8 mouse cellular contexts compared by ENCODE assay signal in genomic region chr8:105714139-105714538, GRCm38 (mm10). TPM values are rescaled to one million over a fixed set of nuclear protein-coding genes. Genes with fewer than 3 reads are reported as not detected.
A peak's percentile ranks its signal among the peaks of the same experiment; 100 is the strongest.
DNase-seq lines count a peak whose midpoint lies in the region; ATAC-seq and TF ChIP-seq lines count a peak whose summit lies in the region.

No protein-coding gene starts in this region.

- no peak for TF ChIP-seq EP300 in CH12.LX (IDR thresholded peaks at IDR 0.05; ENCODE audit: low read length)

- peaks cover 0 to 11% of the 10 kb centered on the region in 2 experiments for H3K36me3 ChIP-seq in CH12.LX (replicated peaks in 1 of 2; ENCODE audit: control insufficient read depth in 1 of 2, insufficient read depth in 1 of 2, low read length in 1 of 2)
- no peaks in the 10 kb centered on the region for H3K36me3 ChIP-seq in embryonic facial prominence, embryonic 11.5 days (replicated peaks; ENCODE audit: control insufficient read depth, insufficient read depth, low read depth, low read length)
- peaks cover 19% of the 10 kb centered on the region for H3K36me3 ChIP-seq in heart, embryonic 10.5 days

- no peaks in the 10 kb centered on the region for H3K79me2 ChIP-seq in CH12.LX (replicated peaks; ENCODE audit: control insufficient read depth, extremely low read depth, insufficient read depth, poor library complexity, severe bottlenecking)

- H3K4me3 ChIP-seq in CH12.LX (replicated peaks in 1 of 3; ENCODE audit: low read depth in 2 of 3, low read length in 2 of 3, poor library complexity in 1 of 3), result no peak overlapping the region
- H3K4me3 ChIP-seq in embryonic facial prominence, embryonic 11.5 days (ENCODE audit: low read depth, low read length), result no peak overlapping the region
- H3K4me3 ChIP-seq in heart, embryonic 10.5 days, result no peak overlapping the region

- 8% methylated on average over 3 of the region's 3 CpGs for WGBS in embryonic facial prominence, embryonic 11.5 days
- 6% methylated on average over 3 of the region's 3 CpGs for WGBS in heart, embryonic 10.5 days

- TF ChIP-seq POLR2A in CH12.LX (IDR thresholded peaks at IDR 0.05; ENCODE audit: low read depth, low read length), result no peak

- no peak overlapping the region for H3K4me2 ChIP-seq in CH12.LX (ENCODE audit: insufficient read depth, low read depth, poor library complexity, severe bottlenecking)
- no peak overlapping the region for H3K4me2 ChIP-seq in embryonic facial prominence, embryonic 11.5 days (ENCODE audit: low read depth, low read length)

- H3K27me3 ChIP-seq in CH12.LX (replicated peaks), result no peaks in the 10 kb centered on the region
- no peaks in the 10 kb centered on the region for H3K27me3 ChIP-seq in embryonic facial prominence, embryonic 11.5 days (ENCODE audit: control insufficient read depth, insufficient read depth, low read length)
- H3K27me3 ChIP-seq in heart, embryonic 10.5 days (ENCODE audit: insufficient read depth, poor library complexity, severe bottlenecking), result no peaks in the 10 kb centered on the region

- dilution Hi-C loops in CH12.LX (cut with MboI; ENCODE audit: extremely low pct_ligation_motif_present, extremely low pct_unique_long_range_greater_than_20kb, low sequenced_read_pairs), result no loop called here

- in situ Hi-C loops in CH12.LX (cut with MboI; ENCODE audit: low pct_ligation_motif_present, low pct_unique_long_range_greater_than_20kb, low sequenced_read_pairs), result loop anchor here (5.0 to 25.0 kb wide), 2 partner anchors 213 to 323 kb away; no protein-coding TSS in a partner anchor

- no peaks in the 10 kb centered on the region for H3K4me1 ChIP-seq in CH12.LX (ENCODE audit: control insufficient read depth in 1 of 2, insufficient read depth in 2 of 2)
- no peaks in the 10 kb centered on the region for H3K4me1 ChIP-seq in embryonic facial prominence, embryonic 11.5 days (ENCODE audit: control insufficient read depth, insufficient read depth, low read length)
- no peaks in the 10 kb centered on the region for H3K4me1 ChIP-seq in heart, embryonic 10.5 days

- H3K27ac ChIP-seq in CH12.LX (ENCODE audit: insufficient read depth, low read depth), result no peak overlapping the region
- H3K27ac ChIP-seq in embryonic facial prominence, embryonic 11.5 days (replicated peaks; ENCODE audit: low read depth, low read length), result no peak overlapping the region
- no peak overlapping the region for H3K27ac ChIP-seq in heart, embryonic 10.5 days

- no peak for ATAC-seq in embryonic facial prominence, embryonic 11.5 days (replicated peaks; ENCODE audit: insufficient number of reproducible peaks, low FRiP score, low TSS enrichment, low read depth)

- TF ChIP-seq CTCF in CH12.LX (conservative IDR thresholded peaks at IDR 0.05 in 1 of 2, IDR thresholded peaks at IDR 0.05 in 1 of 2; ENCODE audit: low read depth in 2 of 2, low read length in 2 of 2), result peak; percentile 79 to 94

- H3K9ac ChIP-seq in CH12.LX (ENCODE audit: insufficient read depth, low read depth), result no peak overlapping the region
- no peak overlapping the region for H3K9ac ChIP-seq in embryonic facial prominence, embryonic 11.5 days (replicated peaks; ENCODE audit: low read length)

- DNase-seq in CH12.LX (ENCODE audit: extremely low read depth), result peak; percentile 92
- peak; percentile 90 for DNase-seq in adrenal gland, postnatal 25 days
- peak; percentile 94 for DNase-seq in embryonic facial prominence, embryonic 11.5 days (ENCODE audit: low spot score)
- peak; percentile 93 for DNase-seq in heart, embryonic 10.5 days (ENCODE audit: low spot score)
- peak; percentile 91 for DNase-seq in kidney, postnatal 14 days
- peak; percentile 84 to 87 for DNase-seq in lung, adult 18-20 months
- peak; percentile 83 for DNase-seq in ovary, postnatal 14 days (ENCODE audit: low spot score)
- DNase-seq in thymus, postnatal 10 days (ENCODE audit: low spot score in 2 of 2), result peak; percentile 79 to 96

- peak; percentile 93 for TF ChIP-seq RAD21 in CH12.LX (IDR thresholded peaks at IDR 0.05; ENCODE audit: low read depth, low read length)

- H3K9me3 ChIP-seq in CH12.LX (replicated peaks; ENCODE audit: low read length), result no peaks in the 10 kb centered on the region
- H3K9me3 ChIP-seq in embryonic facial prominence, embryonic 11.5 days (replicated peaks; ENCODE audit: control insufficient read depth, low read length), result no peaks in the 10 kb centered on the region
- H3K9me3 ChIP-seq in heart, embryonic 10.5 days, result no peaks in the 10 kb centered on the region

TF ChIP-seq in CH12.LX, 34 proteins besides CTCF, POLR2A, EP300 and RAD21:
- TF ChIP-seq ZC3H11A (IDR thresholded peaks at IDR 0.05; ENCODE audit: low read depth, low read length), result peak; percentile 66
- no peak for TF ChIP-seq MYC (IDR thresholded peaks at IDR 0.05; ENCODE audit: low read depth, low read length)
- TF ChIP-seq NRF1 (IDR thresholded peaks at IDR 0.05; ENCODE audit: low read depth, low read length), result 0 out of 2 replicates have a peak, but pooled peaks have one; percentile 12
- peak; percentile 84 for TF ChIP-seq SMC3 (IDR thresholded peaks at IDR 0.05; ENCODE audit: low read depth, low read length)
- peak; percentile 84 for TF ChIP-seq TBP (conservative IDR thresholded peaks at IDR 0.05; ENCODE audit: low read depth, low read length)

RNA-seq across cellular contexts. Expression of gene Enkd1, which starts 6.1 kb away (rescaled TPM):
- total RNA-seq in CH12.LX (2012; rRNA removed) (25.2 and 27.4 TPM in 2 replicates), CH12.LX (2014; rRNA removed) (15.6 and 17.7 TPM in 2 replicates)
- polyA plus RNA-seq in CH12.LX (2012; ENCODE audit: insufficient read length, low read depth), result 30.8 and 35.9 TPM in 2 replicates
- total RNA-seq in adrenal gland, postnatal 25 days (2021), result 4.0 and 7.7 TPM in 2 replicates
- 31.2 and 36.7 TPM in 2 replicates for polyA plus RNA-seq in embryonic facial prominence, embryonic 11.5 days (2014; fragmentation: Nextera tagmentation; extraction: Ambion mirVana)
- 18.7 and 28.8 TPM in 2 replicates for polyA plus RNA-seq in heart, embryonic 10.5 days (2016; fragmentation: Nextera tagmentation; extraction: Ambion mirVana)

RNA-seq across cellular contexts. Expression of gene 4933405L10Rik, which starts 6.7 kb away (rescaled TPM):
- total RNA-seq in CH12.LX (2012; rRNA removed), result 0.25 TPM in 1 of 2 replicates, not detected in the other
- total RNA-seq in CH12.LX (2014; rRNA removed), result not detected in 2 replicates
- polyA plus RNA-seq in CH12.LX (2012; ENCODE audit: insufficient read length, low read depth), result not detected in 2 replicates
- total RNA-seq in adrenal gland, postnatal 25 days (2021), result not detected in 2 replicates
- polyA plus RNA-seq in embryonic facial prominence, embryonic 11.5 days (2014; fragmentation: Nextera tagmentation; extraction: Ambion mirVana), result 0.50 TPM in 1 of 2 replicates, not detected in the other
- not detected in 2 replicates for polyA plus RNA-seq in heart, embryonic 10.5 days (2016; fragmentation: Nextera tagmentation; extraction: Ambion mirVana)

RNA-seq across cellular contexts. Expression of gene Pard6a, which starts 13.2 kb away (rescaled TPM):
- total RNA-seq in CH12.LX (2012; rRNA removed) (17.5 and 32.3 TPM in 2 replicates), CH12.LX (2014; rRNA removed) (18.9 and 23.3 TPM in 2 replicates)
- 10.0 and 15.9 TPM in 2 replicates for polyA plus RNA-seq in CH12.LX (2012; ENCODE audit: insufficient read length, low read depth)
- 10.1 and 10.4 TPM in 2 replicates for total RNA-seq in adrenal gland, postnatal 25 days (2021)
- 13.2 and 16.3 TPM in 2 replicates for polyA plus RNA-seq in embryonic facial prominence, embryonic 11.5 days (2014; fragmentation: Nextera tagmentation; extraction: Ambion mirVana)
- polyA plus RNA-seq in heart, embryonic 10.5 days (2016; fragmentation: Nextera tagmentation; extraction: Ambion mirVana), result 12.8 and 14.1 TPM in 2 replicates

RNA-seq across cellular contexts. Expression of gene Acd, which starts 13.2 kb away (rescaled TPM):
- total RNA-seq in CH12.LX (2012; rRNA removed) (10.9 and 11.9 TPM in 2 replicates), CH12.LX (2014; rRNA removed) (4.8 and 5.2 TPM in 2 replicates)
- 31.8 and 40.0 TPM in 2 replicates for polyA plus RNA-seq in CH12.LX (2012; ENCODE audit: insufficient read length, low read depth)
- total RNA-seq in adrenal gland, postnatal 25 days (2021), result 20.9 and 26.3 TPM in 2 replicates
- polyA plus RNA-seq in embryonic facial prominence, embryonic 11.5 days (2014; fragmentation: Nextera tagmentation; extraction: Ambion mirVana), result 53.8 and 56.5 TPM in 2 replicates
- 46.6 and 52.9 TPM in 2 replicates for polyA plus RNA-seq in heart, embryonic 10.5 days (2016; fragmentation: Nextera tagmentation; extraction: Ambion mirVana)

RNA-seq across cellular contexts. Expression of gene Carmil2, which starts 28.1 kb away (rescaled TPM):
- total RNA-seq in CH12.LX (2012; rRNA removed) (7.5 and 7.6 TPM in 2 replicates), CH12.LX (2014; rRNA removed) (1.7 and 2.0 TPM in 2 replicates)
- polyA plus RNA-seq in CH12.LX (2012; ENCODE audit: insufficient read length, low read depth), result 32.6 and 33.2 TPM in 2 replicates
- 1.4 and 2.4 TPM in 2 replicates for total RNA-seq in adrenal gland, postnatal 25 days (2021)
- polyA plus RNA-seq in embryonic facial prominence, embryonic 11.5 days (2014; fragmentation: Nextera tagmentation; extraction: Ambion mirVana), result 0.88 and 1.8 TPM in 2 replicates
- polyA plus RNA-seq in heart, embryonic 10.5 days (2016; fragmentation: Nextera tagmentation; extraction: Ambion mirVana), result 0.31 and 0.63 TPM in 2 replicates
